Mouse (Mus musculus): ENCODE measurements at regions not wholly inside any gene's neighbourhood (a gene's known extent, or its start where the extent isn't known, plus 50 kb on each side); places are given as distances from the start of the nearest gene placed in this dataset.

DNA sequence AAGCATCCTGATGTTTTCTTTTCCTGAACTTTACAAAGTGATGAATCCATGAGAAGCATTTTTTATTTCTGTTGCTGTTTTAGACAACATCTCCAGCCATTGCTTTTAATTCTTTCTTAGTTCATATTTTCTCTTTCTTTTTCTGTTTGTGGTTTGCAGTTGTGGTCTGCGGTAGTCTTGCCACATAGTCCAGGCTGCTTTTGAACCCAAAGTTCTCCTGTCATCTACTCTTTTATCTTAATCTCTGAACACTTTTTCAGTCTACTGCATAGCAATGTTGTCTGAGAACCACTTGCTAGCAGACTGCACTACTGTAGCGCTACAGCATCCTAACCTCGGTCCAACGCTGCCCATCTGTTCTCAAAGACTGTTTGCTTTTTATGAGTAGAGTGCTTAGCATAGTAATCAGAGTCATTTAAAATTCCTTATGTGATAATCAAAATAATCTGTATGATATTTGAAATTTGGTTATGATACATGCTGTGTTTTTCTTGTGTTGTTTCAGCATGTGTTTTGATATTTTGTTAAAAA is 177.0 kb downstream of the Plppr4 start:
- TF ChIP-seq CTCF (IDR thresholded peaks at IDR 0.05; ENCODE audit: low read depth), result no peak
- TF ChIP-seq EP300 (IDR thresholded peaks at IDR 0.05; ENCODE audit: low read depth), result no peak
